Mouse (Mus musculus) lung, embryonic 16.5 days (tissue): ENCODE measurements around the gene Lefty1. TPM values are rescaled to one million over a fixed set of nuclear protein-coding genes. Genes with fewer than 3 reads are reported as not detected.

Experiments used
- ATAC-seq: fragments of 200-750 bp; cut with Nextera tagmentation; 2 replicates; pipeline ENCODE4 v1.8.0; 2017; ENCODE audit warnings: low read depth, mild to moderate bottlenecking, moderate library complexity
- H3K27ac ChIP-seq: fragments of 300-500 bp; sonication (generic); 2 replicates; pipeline ENCODE4 v1.5.1; 2014; ENCODE audit warnings: mild to moderate bottlenecking, control low read depth, low read length
- H3K27me3 ChIP-seq: fragments of 300-500 bp; sonication (generic); 2 replicates; pipeline ENCODE4 v1.6.1; 2014; ENCODE audit warnings: low read depth, low read length, mixed read lengths; ENCODE audit not compliant: control insufficient read depth, insufficient read depth
- H3K36me3 ChIP-seq: fragments of 300-500 bp; sonication (generic); 2 replicates; pipeline ENCODE4 v1.6.1; 2014; ENCODE audit warnings: low read length; ENCODE audit not compliant: control insufficient read depth, insufficient read depth
- H3K4me1 ChIP-seq: fragments of 300-500 bp; sonication (generic); replicated peaks from 2 replicates; pipeline ENCODE4 v1.6.1; 2014; ENCODE audit warnings: low read length, mixed read lengths; ENCODE audit not compliant: control insufficient read depth, insufficient read depth
- H3K4me2 ChIP-seq: fragments of 300-500 bp; sonication (generic); 2 replicates; pipeline ENCODE4 v1.6.1; 2014; ENCODE audit warnings: low read depth, low read length, control low read depth
- H3K4me3 ChIP-seq: fragments of 300-500 bp; sonication (generic); 2 replicates; pipeline ENCODE4 v1.5.1; 2014; ENCODE audit warnings: mild to moderate bottlenecking, low read length, control low read depth
- H3K9ac ChIP-seq: fragments of 300-500 bp; sonication (generic); 2 replicates; pipeline ENCODE4 v1.6.1; 2014; ENCODE audit warnings: low read length, control low read depth
- H3K9me3 ChIP-seq: fragments of 300-500 bp; sonication (generic); 2 replicates; pipeline ENCODE4 v1.6.1; 2016; ENCODE audit warnings: low read length; ENCODE audit not compliant: control insufficient read depth
- WGBS: fragments of 180-500 bp; shearing (Covaris S2); extraction: QIAGEN DNeasy Blood & Tissue Kit; methylation state at CpG from one replicate; pipeline ENCODE4 v1.1.7; 2014; 5-methylcytosine and 5-hydroxymethylcytosine counted together
- polyA plus RNA-seq: library from polyadenylated mRNA; unstranded; fragments of >200 nt; fragmentation: Nextera tagmentation; extraction: Ambion mirVana; gene quantifications from 2 replicates; pipeline ENCODE4 v1.2.1, GENCODE M21; 2015

Gene Lefty1
- polyA plus RNA-seq, 1 experiment from 2014 or later = 1.5 TPM

DNA sequence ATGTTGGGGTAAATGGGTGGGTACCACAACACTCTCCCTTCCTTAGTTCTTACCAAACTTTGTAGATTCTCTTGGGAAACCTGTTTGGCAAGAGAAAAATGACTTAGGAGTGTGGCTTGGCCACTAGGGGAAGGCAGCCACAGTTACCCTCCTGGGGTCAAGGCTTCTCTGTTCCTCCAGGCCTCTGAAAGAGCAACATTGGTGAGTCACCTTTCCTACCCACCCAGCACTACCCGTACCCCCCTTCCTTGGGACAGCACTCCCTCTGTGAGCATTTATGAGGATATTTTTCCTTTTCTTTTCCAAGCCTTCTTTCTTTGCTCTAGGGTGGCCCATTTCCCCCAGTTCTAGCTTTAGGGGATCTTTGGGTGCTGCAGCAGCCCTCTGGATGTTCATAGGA lies 9.1 kb downstream of the Lefty1 start:
- H3K4me2 ChIP-seq = no peak overlapping the region
- ATAC-seq = no peak

DNA sequence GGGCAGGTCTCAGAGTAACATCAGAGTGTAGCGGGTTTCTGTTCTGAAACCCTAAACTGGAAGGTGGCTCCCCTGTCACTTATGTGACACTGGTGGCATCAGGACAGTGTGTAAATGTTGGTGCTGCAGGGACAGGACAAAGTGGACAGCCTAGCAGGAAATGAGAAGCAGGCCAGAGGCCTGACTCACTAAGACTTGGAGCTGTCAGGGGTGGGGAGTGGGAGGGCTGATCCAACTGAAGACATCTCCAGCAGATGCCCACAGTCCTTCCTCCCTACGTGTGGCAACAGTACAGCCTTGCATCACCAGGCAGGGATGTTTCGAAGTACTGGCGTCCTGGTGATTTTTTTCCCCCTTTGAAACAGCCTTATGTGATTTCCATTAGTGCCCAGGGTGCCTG lies 9.7 kb downstream of the Lefty1 start:
- peak overlapping the region; percentile 36; the same call in 1 of the 2 replicates for H3K27ac ChIP-seq
- no peak overlapping the region for H3K4me2 ChIP-seq
- 77% methylated on average over 4 of the region's 4 CpGs for WGBS
- H3K4me3 ChIP-seq = no peak overlapping the region
- no peak overlapping the region for H3K9ac ChIP-seq
- H3K9me3 ChIP-seq = no peaks in the 10 kb centered on the region
- no peak for ATAC-seq
- H3K36me3 ChIP-seq = 0 out of 2 replicates have a peak, but pooled peaks cover 3% of the 10 kb centered on the region
- no peaks in the 10 kb centered on the region for H3K27me3 ChIP-seq
- peaks cover 24% of the 10 kb centered on the region for H3K4me1 ChIP-seq

More for the DNA sequence above, 9.1 kb downstream of the Lefty1 start:
- no peak overlapping the region for H3K9ac ChIP-seq
- H3K27ac ChIP-seq = no peak overlapping the region
- H3K36me3 ChIP-seq = 0 out of 2 replicates have a peak, but pooled peaks cover 3% of the 10 kb centered on the region
- peaks cover 24% of the 10 kb centered on the region for H3K4me1 ChIP-seq
- WGBS = 56% methylated on average over 1 of the region's 1 CpGs
- no peaks in the 10 kb centered on the region for H3K27me3 ChIP-seq
- H3K9me3 ChIP-seq = no peaks in the 10 kb centered on the region
- H3K4me3 ChIP-seq = no peak overlapping the region

DNA sequence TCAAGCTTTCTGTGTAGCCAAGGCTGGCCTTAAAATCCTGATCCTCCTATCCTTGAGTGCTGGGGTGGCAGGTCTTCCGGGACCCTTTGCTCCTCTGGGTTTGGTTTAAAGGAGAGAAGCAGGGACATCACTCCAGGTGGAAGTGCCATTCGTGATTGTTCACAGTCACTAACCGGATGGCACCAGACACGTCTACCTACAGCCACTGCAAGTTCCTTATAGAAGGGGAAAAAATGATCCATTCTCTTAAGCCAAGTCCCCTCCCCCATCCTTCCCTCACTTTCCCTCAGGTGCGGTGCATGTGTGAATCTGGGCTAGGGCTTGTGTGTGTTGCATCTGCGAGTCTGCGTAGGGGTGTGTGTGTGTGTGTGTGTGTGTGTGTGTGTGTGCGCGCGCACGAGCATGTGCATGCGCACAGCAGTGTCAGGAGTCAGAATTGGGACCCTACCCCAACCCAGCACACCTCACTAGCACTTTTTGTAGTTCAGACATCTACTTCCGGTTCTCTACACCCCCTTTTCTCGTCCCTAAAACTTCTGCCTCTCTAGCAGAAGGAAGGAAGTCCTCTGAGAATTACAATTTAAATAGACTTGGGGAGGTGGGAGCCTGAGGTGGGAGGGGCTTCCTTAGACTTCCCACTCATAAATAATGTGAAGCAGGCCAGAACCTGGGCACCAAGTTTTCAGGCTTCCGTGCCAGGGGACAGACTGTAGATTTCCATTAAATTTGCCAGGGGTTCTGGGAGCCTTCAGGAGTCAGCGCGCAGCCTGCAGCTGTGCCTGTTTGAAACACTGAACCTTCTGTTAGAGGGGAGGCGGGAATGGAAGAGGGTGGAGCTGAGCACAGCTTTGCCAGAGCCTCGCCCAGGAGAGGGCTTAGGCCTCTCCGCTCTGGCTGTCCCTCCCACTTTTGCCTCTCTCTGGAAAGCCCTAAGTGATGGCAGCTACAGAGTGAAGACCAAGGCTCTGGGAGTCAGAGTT lies 10.5 kb downstream of the Lefty1 start:
- Histone ChIP-seq H3K4me1 (peaks cover 24% of the 10 kb centered on the region), H3K27me3 (no peaks in the 10 kb centered on the region), H3K36me3 (0 out of 2 replicates have a peak, but pooled peaks cover 8% of the 10 kb centered on the region), H3K4me2 (peak overlapping the region; percentile 45), H3K4me3 (no peak overlapping the region), H3K27ac (peak overlapping the region; percentile 62), H3K9me3 (no peaks in the 10 kb centered on the region), H3K9ac (peak overlapping the region; percentile 2)
- peak; percentile 80 for ATAC-seq
- 24% methylated on average over 20 of the region's 20 CpGs for WGBS

GRCm38 (mm10) chr1:180946448-180946847 lies 11.6 kb downstream of the Lefty1 start:
- H3K4me2 ChIP-seq = no peak overlapping the region
- H3K27me3 ChIP-seq = no peaks in the 10 kb centered on the region
- no peak for ATAC-seq
- no peak overlapping the region for H3K4me3 ChIP-seq
- no peaks in the 10 kb centered on the region for H3K9me3 ChIP-seq
- 0 out of 2 replicates have a peak, but pooled peaks cover 8% of the 10 kb centered on the region for H3K36me3 ChIP-seq
- peak overlapping the region; percentile 6; the same call in 1 of the 2 replicates for H3K9ac ChIP-seq
- no peak overlapping the region for H3K27ac ChIP-seq
- peaks cover 21% of the 10 kb centered on the region for H3K4me1 ChIP-seq
- 74% methylated on average over 6 of the region's 6 CpGs for WGBS

DNA sequence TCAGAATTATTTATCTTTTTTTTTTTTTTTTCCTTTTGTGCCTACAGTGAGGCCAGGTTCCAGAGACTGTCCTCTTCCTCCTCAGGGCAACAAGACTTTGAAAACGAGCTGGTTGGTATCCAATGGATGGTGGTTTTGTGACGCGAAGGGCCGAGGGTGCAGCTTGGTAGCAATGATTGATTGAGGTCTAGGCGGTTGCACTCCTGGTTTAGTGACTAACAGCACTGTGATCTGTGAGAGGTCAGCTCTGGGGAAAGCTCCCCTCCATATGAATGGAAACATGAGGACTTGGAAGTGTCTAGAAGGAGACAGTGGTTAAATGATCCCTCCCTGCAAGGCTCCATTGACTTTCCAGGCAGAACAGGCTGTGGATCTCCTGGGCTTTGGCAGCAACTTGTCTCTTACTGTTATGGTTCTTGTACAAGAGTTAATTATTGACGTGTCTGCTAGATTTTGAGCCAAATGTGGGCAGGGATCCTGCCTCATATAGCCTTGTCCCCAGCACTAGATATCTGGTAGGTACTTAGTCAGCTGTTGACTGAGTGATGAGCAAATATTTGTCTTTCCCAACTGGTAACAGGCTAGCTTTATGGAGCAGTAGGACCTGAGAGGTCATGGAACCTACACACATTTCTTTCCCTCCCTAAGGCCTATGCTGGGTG lies 17.4 kb downstream of the Lefty1 start:
- H3K4me2 ChIP-seq = no peak overlapping the region
- H3K27ac ChIP-seq = peak overlapping the region; percentile 24; the same call in 1 of the 2 replicates
- no peak overlapping the region for H3K9ac ChIP-seq
- H3K27me3 ChIP-seq = no peaks in the 10 kb centered on the region
- peaks cover 6% of the 10 kb centered on the region; the same call in 1 of the 2 replicates for H3K36me3 ChIP-seq
- H3K4me3 ChIP-seq = no peak overlapping the region
- WGBS = 40% methylated on average over 6 of the region's 6 CpGs
- H3K9me3 ChIP-seq = no peaks in the 10 kb centered on the region
- ATAC-seq = peak; percentile 83
- H3K4me1 ChIP-seq = peaks cover 5% of the 10 kb centered on the region; the same call in 1 of the 2 replicates

DNA sequence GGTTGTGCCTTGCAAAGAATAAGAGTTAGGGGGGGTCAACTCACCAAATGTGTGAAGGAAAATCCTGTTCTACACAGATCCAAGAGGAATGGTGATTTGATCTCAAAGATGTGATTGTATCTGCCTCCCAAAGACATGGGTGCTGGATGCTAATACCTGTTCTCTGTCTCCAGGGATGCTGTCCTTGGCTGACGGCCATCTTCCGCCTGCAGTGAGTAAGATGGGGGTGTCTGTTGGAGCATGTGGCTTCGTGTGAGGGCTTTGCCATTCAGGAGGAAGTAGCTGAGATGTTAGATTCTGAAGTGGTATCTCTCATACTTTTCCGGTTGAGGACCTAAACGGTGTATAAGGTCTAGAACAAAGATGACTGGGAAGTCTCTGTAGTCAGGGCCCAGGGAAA lies 18.0 kb downstream of the Lefty1 start:
- H3K9ac ChIP-seq = no peak overlapping the region
- H3K4me2 ChIP-seq = no peak overlapping the region
- H3K4me3 ChIP-seq = no peak overlapping the region
- 51% methylated on average over 5 of the region's 5 CpGs for WGBS
- no peaks in the 10 kb centered on the region for H3K27me3 ChIP-seq
- H3K27ac ChIP-seq = peak overlapping the region; percentile 3; the same call in 1 of the 2 replicates
- peaks cover 5% of the 10 kb centered on the region; the same call in 1 of the 2 replicates for H3K4me1 ChIP-seq
- ATAC-seq = no peak
- no peaks in the 10 kb centered on the region for H3K9me3 ChIP-seq
- peaks cover 6% of the 10 kb centered on the region; the same call in 1 of the 2 replicates for H3K36me3 ChIP-seq

- H3K4me2 ChIP-seq = no peak overlapping the region
- 90% methylated on average over 8 of the region's 8 CpGs for WGBS
Observed at GRCm38 (mm10) chr1:180956401-180956800, 21.6 kb downstream of the Lefty1 start.

GRCm38 (mm10) chr1:180956973-180957381 lies 22.2 kb downstream of the Lefty1 start:
- peak; percentile 70 for ATAC-seq
- no peaks in the 10 kb centered on the region for H3K27me3 ChIP-seq
- WGBS = 73% methylated on average over 8 of the region's 8 CpGs
- no peak overlapping the region for H3K27ac ChIP-seq
- no peak overlapping the region for H3K4me2 ChIP-seq
- no peaks in the 10 kb centered on the region for H3K9me3 ChIP-seq
- H3K4me3 ChIP-seq = no peak overlapping the region
- peaks cover 2% of the 10 kb centered on the region; the same call in 1 of the 2 replicates for H3K36me3 ChIP-seq
- H3K9ac ChIP-seq = no peak overlapping the region
- peaks cover 5% of the 10 kb centered on the region; the same call in 1 of the 2 replicates for H3K4me1 ChIP-seq

More at GRCm38 (mm10) chr1:180956401-180956800, 21.6 kb downstream of the Lefty1 start:
- Histone ChIP-seq H3K27me3 (no peaks in the 10 kb centered on the region), H3K36me3 (no peaks in the 10 kb centered on the region; the same call in 1 of the 2 replicates), H3K27ac (no peak overlapping the region), H3K4me1 (peaks cover 5% of the 10 kb centered on the region; the same call in 1 of the 2 replicates), H3K4me3 (no peak overlapping the region), H3K9me3 (no peaks in the 10 kb centered on the region), H3K9ac (no peak overlapping the region)
- ATAC-seq = no peak

DNA sequence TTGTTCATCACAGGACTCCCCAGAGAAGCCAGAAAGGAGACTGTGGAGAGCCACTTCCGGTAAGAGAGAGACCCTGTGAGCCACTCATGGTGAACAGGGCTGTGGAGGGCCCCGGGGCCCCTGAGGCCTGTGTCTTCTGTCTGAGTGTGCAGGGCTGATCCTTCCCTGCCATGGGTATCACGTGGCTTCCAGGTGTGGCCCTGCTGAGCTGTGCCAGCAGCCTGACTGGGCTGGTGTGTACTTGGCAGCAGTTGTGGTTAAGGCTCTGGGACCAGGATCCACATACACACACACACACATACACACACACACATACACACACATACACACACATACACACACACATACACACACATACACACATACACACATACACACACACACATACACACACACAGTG lies 23.2 kb downstream of the Lefty1 start:
- Histone ChIP-seq H3K4me3 (no peak overlapping the region), H3K36me3 (peaks cover 8% of the 10 kb centered on the region), H3K27me3 (no peaks in the 10 kb centered on the region), H3K4me2 (no peak overlapping the region), H3K9me3 (no peaks in the 10 kb centered on the region), H3K4me1 (peaks cover 1% of the 10 kb centered on the region; the same call in 1 of the 2 replicates), H3K27ac (no peak overlapping the region), H3K9ac (no peak overlapping the region)
- no peak for ATAC-seq
- 77% methylated on average over 3 of the region's 3 CpGs for WGBS
